Mouse (Mus musculus): ENCODE results near the gene Nap1l5. TPM values are rescaled to one million over a fixed set of nuclear protein-coding genes. Genes with fewer than 3 reads are reported as not detected.
A peak's percentile ranks its signal among the peaks of the same experiment; 100 is the strongest.

Nap1l5 gene
- polyA plus RNA-seq (2016; fragmentation: Nextera tagmentation; extraction: Ambion mirVana): 42.1 and 44.8 TPM in 2 replicates

DNA sequence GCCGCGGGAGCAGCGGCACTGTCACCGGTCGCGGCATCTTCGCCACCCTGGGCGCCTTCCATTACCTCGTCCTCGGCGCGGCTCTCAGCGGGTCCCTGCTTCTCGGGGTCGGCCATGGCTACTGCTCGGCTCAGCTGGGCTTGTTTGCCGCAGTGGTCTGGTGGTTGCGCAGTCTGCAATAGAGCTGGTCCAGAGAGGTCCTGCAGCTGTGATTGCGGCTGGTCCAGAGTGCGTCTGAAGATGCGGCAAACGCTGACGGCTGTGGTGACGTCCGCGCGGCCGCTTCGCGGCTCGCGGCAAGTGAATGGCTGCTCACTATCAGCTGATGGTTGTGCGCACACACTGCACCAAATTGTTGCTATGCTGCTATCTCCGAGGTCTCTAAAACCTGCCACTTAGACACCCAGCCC is at the start of gene Nap1l5:
TSS of gene Nap1l5 (minus strand) at position 225 of the 410 bp plus-strand sequence.
- H3K36me3 ChIP-seq (replicated peaks): no peaks in the 10 kb centered on the region
- H3K27ac ChIP-seq: peak within 1 kb of the TSS; percentile 61
- H3K27me3 ChIP-seq: no peaks in the 10 kb centered on the region
- peaks cover 9% of the 10 kb centered on the region; the same call in 1 of the 2 replicates for H3K4me1 ChIP-seq
- H3K9ac ChIP-seq: peak within 1 kb of the TSS; percentile 45
- 47% methylated on average over 34 of the region's 34 CpGs for WGBS
- peaks cover 16% of the 10 kb centered on the region for H3K9me3 ChIP-seq
- H3K4me3 ChIP-seq (replicated peaks): peak within 1 kb of the TSS; percentile 50
- ATAC-seq (ENCODE audit: low FRiP score): peak; percentile 84
- peak within 1 kb of the TSS; percentile 64 for H3K4me2 ChIP-seq

GRCm38 (mm10) chr6:58951128-58951992 is 44.5 kb upstream of the Nap1l5 start:
- Histone ChIP-seq H3K27ac (no peak overlapping the region), H3K27me3 (no peaks in the 10 kb centered on the region), H3K4me2 (no peak overlapping the region), H3K9ac (no peak overlapping the region), H3K9me3 (no peaks in the 10 kb centered on the region), H3K36me3 (replicated peaks) (no peaks in the 10 kb centered on the region), H3K4me1 (no peaks in the 10 kb centered on the region), H3K4me3 (replicated peaks) (no peak overlapping the region)
- no peak for ATAC-seq (ENCODE audit: low FRiP score)
- 61% methylated on average over 2 of the region's 2 CpGs for WGBS

DNA sequence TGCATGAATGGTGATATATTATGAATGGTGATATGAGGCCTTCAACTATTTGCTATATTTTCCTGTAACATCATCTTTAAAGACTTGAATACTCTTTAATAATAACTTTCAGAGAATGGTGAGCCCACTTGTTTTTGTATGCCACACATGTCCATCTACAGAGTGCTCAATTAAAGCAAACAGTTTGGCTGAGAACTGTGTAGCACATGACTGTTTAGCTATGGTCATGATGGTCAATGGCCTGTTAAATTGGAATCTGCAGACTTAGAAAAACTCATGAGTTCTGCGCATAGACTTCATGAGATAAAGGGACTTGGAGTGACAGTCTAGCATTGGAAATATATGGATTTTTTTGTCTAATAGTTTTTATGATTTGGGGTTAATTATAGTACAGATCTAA is 43.5 kb upstream of the Nap1l5 start:
- Histone ChIP-seq H3K36me3 (replicated peaks) (no peaks in the 10 kb centered on the region), H3K27ac (no peak overlapping the region), H3K4me3 (replicated peaks) (no peak overlapping the region), H3K4me2 (no peak overlapping the region), H3K27me3 (no peaks in the 10 kb centered on the region), H3K9me3 (no peaks in the 10 kb centered on the region), H3K4me1 (no peaks in the 10 kb centered on the region), H3K9ac (no peak overlapping the region)
- WGBS: 98% methylated on average over 1 of the region's 1 CpGs
- ATAC-seq (ENCODE audit: low FRiP score): no peak

- no peaks in the 10 kb centered on the region for H3K27me3 ChIP-seq
- H3K9ac ChIP-seq: no peak overlapping the region
- no peak overlapping the region for H3K4me3 ChIP-seq (replicated peaks)
- no peaks in the 10 kb centered on the region for H3K9me3 ChIP-seq
- ATAC-seq (ENCODE audit: low FRiP score): no peak
- no peak overlapping the region for H3K4me2 ChIP-seq
- 76% methylated on average over 4 of the region's 4 CpGs for WGBS
- no peaks in the 10 kb centered on the region for H3K4me1 ChIP-seq
- no peak overlapping the region for H3K27ac ChIP-seq
- H3K36me3 ChIP-seq (replicated peaks): no peaks in the 10 kb centered on the region
These were observed 40.0 kb upstream of the Nap1l5 start for GRCm38 (mm10) chr6:58946840-58947239.

DNA sequence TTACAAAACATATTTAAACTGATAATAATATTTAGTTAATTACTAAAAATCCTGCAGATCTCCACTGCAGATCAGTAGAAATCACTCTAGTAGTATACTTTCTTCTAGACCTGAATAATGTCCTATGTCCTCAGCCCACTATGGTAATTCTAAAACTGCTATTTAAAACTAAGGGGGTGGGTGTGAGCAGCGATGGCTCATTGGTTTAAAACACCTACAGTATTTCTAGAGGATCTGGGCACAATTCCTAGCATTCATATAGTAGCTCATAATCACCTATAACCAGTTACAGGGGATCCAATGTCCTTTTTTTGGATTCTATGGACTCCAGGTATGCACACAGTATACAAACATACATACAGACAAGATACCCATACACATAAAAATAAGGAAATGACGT is 39.4 kb upstream of the Nap1l5 start:
- H3K27ac ChIP-seq: no peak overlapping the region
- no peak overlapping the region for H3K4me3 ChIP-seq (replicated peaks)
- no peaks in the 10 kb centered on the region for H3K4me1 ChIP-seq
- H3K4me2 ChIP-seq: no peak overlapping the region
- H3K9me3 ChIP-seq: no peaks in the 10 kb centered on the region
- no peak overlapping the region for H3K9ac ChIP-seq
- no peaks in the 10 kb centered on the region for H3K27me3 ChIP-seq
- no peaks in the 10 kb centered on the region for H3K36me3 ChIP-seq (replicated peaks)
- WGBS: 69% methylated on average over 2 of the region's 2 CpGs
- ATAC-seq (ENCODE audit: low FRiP score): no peak

- no peaks in the 10 kb centered on the region for H3K36me3 ChIP-seq (replicated peaks)
- H3K4me2 ChIP-seq: no peak overlapping the region
- H3K9me3 ChIP-seq: no peaks in the 10 kb centered on the region
- no peaks in the 10 kb centered on the region for H3K27me3 ChIP-seq
- WGBS: 97% methylated on average over 3 of the region's 3 CpGs
- no peaks in the 10 kb centered on the region for H3K4me1 ChIP-seq
- no peak overlapping the region for H3K4me3 ChIP-seq (replicated peaks)
- no peak for ATAC-seq (ENCODE audit: low FRiP score)
- no peak overlapping the region for H3K9ac ChIP-seq
- no peak overlapping the region for H3K27ac ChIP-seq
These were observed 37.1 kb upstream of the Nap1l5 start for GRCm38 (mm10) chr6:58943958-58944357.

DNA sequence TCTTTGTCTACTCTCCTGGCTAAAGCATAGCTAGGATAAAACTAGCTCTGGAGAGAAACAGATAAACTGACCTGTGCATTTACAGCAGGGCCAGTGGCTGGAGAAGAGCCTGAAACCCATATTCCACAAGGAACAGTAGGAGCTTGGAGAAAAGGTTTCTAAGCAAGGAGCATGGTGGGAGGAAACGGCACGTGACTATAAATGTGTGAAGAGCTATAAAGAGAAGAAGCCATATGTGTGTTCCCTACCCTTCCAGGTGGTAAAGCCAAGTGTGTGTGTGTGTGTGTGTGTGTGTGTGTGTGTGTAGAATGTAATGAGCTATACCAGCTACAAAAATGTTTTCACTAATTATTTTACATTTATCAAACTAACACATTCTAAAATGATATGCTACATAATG is 35.4 kb upstream of the Nap1l5 start:
- ATAC-seq (ENCODE audit: low FRiP score): no peak
- Histone ChIP-seq H3K9me3 (no peaks in the 10 kb centered on the region), H3K27me3 (no peaks in the 10 kb centered on the region), H3K4me3 (replicated peaks) (no peak overlapping the region), H3K4me2 (no peak overlapping the region), H3K36me3 (replicated peaks) (no peaks in the 10 kb centered on the region), H3K9ac (no peak overlapping the region), H3K4me1 (no peaks in the 10 kb centered on the region), H3K27ac (no peak overlapping the region)
- WGBS: 87% methylated on average over 2 of the region's 2 CpGs

DNA sequence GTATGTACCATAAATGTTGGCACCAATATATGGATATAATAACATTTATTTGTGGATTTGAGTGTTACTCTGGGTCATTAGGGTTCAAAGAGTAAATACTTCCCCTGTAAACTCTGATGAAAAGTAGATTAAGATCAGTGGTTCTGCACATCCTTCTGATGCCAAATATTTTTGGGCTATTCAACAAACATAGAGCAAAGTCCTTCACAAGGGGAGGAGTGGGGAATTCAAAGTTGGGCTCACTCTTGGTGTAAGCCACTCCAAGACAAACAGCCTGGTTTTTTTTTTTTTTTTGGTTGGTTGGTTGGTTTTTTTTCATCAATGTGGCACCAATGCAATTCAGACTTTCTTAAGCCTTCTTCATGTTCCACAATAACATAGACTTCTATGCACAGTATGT is 30.9 kb upstream of the Nap1l5 start:
- ATAC-seq (ENCODE audit: low FRiP score): no peak
- no peak overlapping the region for H3K4me3 ChIP-seq (replicated peaks)
- no peaks in the 10 kb centered on the region for H3K36me3 ChIP-seq (replicated peaks)
- no peaks in the 10 kb centered on the region for H3K27me3 ChIP-seq
- no peak overlapping the region for H3K4me2 ChIP-seq
- H3K9me3 ChIP-seq: no peaks in the 10 kb centered on the region
- H3K27ac ChIP-seq: no peak overlapping the region
- H3K9ac ChIP-seq: no peak overlapping the region
- peaks cover 14% of the 10 kb centered on the region for H3K4me1 ChIP-seq

DNA sequence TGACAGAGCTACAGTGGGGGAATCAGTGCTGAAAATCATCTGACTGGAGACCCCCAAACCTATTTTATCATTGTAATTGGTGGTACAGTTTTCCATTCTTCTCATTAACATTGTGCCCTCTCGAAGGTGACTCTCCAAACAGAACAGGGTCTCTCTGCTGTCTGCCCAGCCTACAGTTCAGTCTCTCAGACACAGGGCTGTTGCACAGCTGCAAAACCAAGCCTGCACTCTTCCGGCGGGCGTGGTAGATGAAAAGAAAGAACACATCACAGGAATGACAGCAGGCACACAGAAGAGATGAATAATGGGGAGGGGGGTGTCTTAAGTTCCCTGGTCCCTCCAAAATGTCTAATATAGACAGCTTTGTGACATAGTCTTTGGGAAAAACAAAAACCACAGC is 27.3 kb upstream of the Nap1l5 start:
- Histone ChIP-seq H3K9ac (no peak overlapping the region), H3K27ac (peak overlapping the region; percentile 80), H3K9me3 (no peaks in the 10 kb centered on the region), H3K4me3 (replicated peaks) (no peak overlapping the region), H3K4me2 (no peak overlapping the region), H3K36me3 (replicated peaks) (no peaks in the 10 kb centered on the region), H3K4me1 (peaks cover 28% of the 10 kb centered on the region), H3K27me3 (no peaks in the 10 kb centered on the region)
- 19% methylated on average over 4 of the region's 4 CpGs for WGBS
- peak; percentile 37 for ATAC-seq (ENCODE audit: low FRiP score)

DNA sequence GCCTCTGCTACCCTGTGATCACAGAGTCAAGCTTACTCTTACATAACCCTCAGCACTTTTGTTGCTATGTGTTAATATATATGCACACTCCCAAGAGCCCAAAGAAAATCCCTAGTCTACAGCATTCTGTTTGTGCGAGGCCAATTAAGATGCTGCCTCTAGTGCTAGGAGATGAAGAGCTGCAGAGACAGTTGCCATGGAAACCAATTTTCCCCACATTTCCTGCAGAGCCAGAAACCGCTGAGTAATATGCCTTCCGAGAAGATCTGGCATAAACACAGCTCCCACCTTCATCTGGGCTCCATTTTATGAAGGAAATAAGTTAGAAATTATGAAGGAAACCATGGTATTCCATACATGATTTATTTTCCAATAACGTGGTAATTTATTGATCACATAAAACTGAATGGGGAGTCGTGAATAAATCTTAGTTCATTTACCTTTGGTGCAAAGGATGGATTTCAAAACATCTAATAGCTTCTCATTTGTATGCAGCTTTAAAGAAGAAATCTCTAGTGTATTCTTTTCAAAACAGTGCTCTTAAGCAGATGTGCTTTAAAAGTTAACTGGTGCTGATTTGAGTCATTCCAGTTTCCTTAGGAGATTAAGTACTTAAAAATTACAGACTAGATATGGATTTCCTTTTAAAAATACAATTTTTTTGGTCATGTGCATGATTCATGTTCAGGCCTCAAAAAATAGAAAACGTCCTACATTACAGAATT is 26.5 kb upstream of the Nap1l5 start:
- Histone ChIP-seq H3K9me3 (no peaks in the 10 kb centered on the region), H3K4me2 (peak overlapping the region; percentile 30), H3K36me3 (replicated peaks) (no peaks in the 10 kb centered on the region), H3K27me3 (no peaks in the 10 kb centered on the region), H3K4me1 (peaks cover 28% of the 10 kb centered on the region), H3K4me3 (replicated peaks) (no peak overlapping the region), H3K9ac (no peak overlapping the region), H3K27ac (peak overlapping the region; percentile 80)
- 33% methylated on average over 6 of the region's 6 CpGs for WGBS
- ATAC-seq (ENCODE audit: low FRiP score): peak; percentile 95

DNA sequence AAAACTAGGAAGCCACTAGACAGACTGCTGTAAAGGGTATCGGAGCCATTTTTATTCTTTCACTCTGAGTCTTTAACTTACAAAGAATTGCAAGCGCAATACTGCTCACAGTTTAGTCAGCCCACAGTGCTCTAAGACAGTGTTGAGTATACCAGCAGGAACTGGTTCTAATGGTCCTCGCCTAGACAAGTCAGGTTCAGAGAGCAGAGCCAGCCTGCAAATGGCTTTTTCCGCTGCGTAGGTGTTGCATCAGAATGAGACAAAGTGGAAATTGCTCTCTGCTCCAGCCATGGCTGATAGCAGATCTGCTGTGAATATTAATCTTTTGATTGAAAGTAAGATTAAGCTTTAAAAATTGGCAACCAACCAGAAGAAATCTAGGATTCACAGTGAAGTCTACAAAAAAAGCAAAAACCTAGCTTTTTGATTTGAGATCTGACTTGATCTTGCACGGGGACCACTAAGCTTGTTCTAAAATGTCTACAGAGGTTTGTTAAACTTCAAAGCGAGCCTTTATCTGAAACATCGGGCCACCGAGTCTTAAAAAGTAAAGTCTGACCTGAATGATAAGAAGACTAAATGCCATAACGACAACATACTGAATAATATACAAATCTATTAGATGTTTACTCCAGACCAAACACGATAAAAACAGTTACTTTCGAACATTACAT is 25.8 kb upstream of the Nap1l5 start:
- H3K4me3 ChIP-seq (replicated peaks): no peak overlapping the region
- H3K4me2 ChIP-seq: peak overlapping the region; percentile 30
- no peak overlapping the region for H3K9ac ChIP-seq
- H3K27me3 ChIP-seq: no peaks in the 10 kb centered on the region
- 56% methylated on average over 12 of the region's 12 CpGs for WGBS
- H3K4me1 ChIP-seq: peaks cover 28% of the 10 kb centered on the region
- no peaks in the 10 kb centered on the region for H3K36me3 ChIP-seq (replicated peaks)
- H3K27ac ChIP-seq: peak overlapping the region; percentile 80
- peak; percentile 69; the same call in 1 of the 2 replicates for ATAC-seq (ENCODE audit: low FRiP score)
- H3K9me3 ChIP-seq: no peaks in the 10 kb centered on the region

- WGBS: 43% methylated on average over 4 of the region's 4 CpGs
- ATAC-seq (ENCODE audit: low FRiP score): no peak
- H3K27ac ChIP-seq: no peak overlapping the region
These were observed 24.3 kb upstream of the Nap1l5 start for GRCm38 (mm10) chr6:58931149-58931548.

More at GRCm38 (mm10) chr6:58931149-58931548, 24.3 kb upstream of the Nap1l5 start:
- Histone ChIP-seq H3K9ac (no peak overlapping the region), H3K36me3 (replicated peaks) (no peaks in the 10 kb centered on the region), H3K4me2 (no peak overlapping the region), H3K9me3 (no peaks in the 10 kb centered on the region), H3K4me3 (replicated peaks) (no peak overlapping the region), H3K27me3 (no peaks in the 10 kb centered on the region), H3K4me1 (peaks cover 28% of the 10 kb centered on the region)

All from forebrain, embryonic 12.5 days (tissue).